Mouse (Mus musculus) stomach, postnatal 0 days (tissue): ENCODE measurements around the gene Zdbf2.

Experiments used
- CTCF ChIP-seq: IDR thresholded peaks from 2 replicates; pipeline ENCODE4 v1.5.1; 2016; ENCODE audit warnings: antibody characterized with exemption, low read depth, mild to moderate bottlenecking, moderate library complexity
- EP300 ChIP-seq: optimal IDR thresholded peaks from 2 replicates; pipeline ENCODE3; 2016; ENCODE audit warnings: antibody characterized with exemption

GRCm38 (mm10) chr1:63247831-63248359, 25.2 kb upstream of the Zdbf2 start:
- TF ChIP-seq CTCF (no peak), EP300 (no peak)
